Mouse (Mus musculus): ENCODE data around the gene Artn. TPM values are rescaled to one million over a fixed set of nuclear protein-coding genes. Genes with fewer than 3 reads are reported as not detected.

Gene Artn
- total RNA-seq, 2 experiments from 2014 or later, result 1.1 to 1.9 TPM

- no peak for DNase-seq
Observed at GRCm38 (mm10) chr4:117918261-117918660, 11.3 kb downstream of the Artn start.

- no peak for DNase-seq
Observed at GRCm38 (mm10) chr4:117917847-117918246, 11.7 kb downstream of the Artn start.

GRCm38 (mm10) chr4:117917402-117917801, 12.2 kb downstream of the Artn start:
- DNase-seq, result no peak

GRCm38 (mm10) chr4:117916386-117916785, 13.2 kb downstream of the Artn start:
- DNase-seq, result no peak

- DNase-seq, result no peak
Observed at GRCm38 (mm10) chr4:117915489-117916105, 14.0 kb downstream of the Artn start.

- DNase-seq, result peak; percentile 95 to 97
Observed at GRCm38 (mm10) chr4:117914591-117915442, 14.7 kb downstream of the Artn start, which contains the start of gene Ipo13. Ipo13 (minus strand) TSS chr4:117914999.

GRCm38 (mm10) chr4:117914031-117914430, 15.5 kb downstream of the Artn start:
- no peak for DNase-seq

- DNase-seq, result no peak
Observed at GRCm38 (mm10) chr4:117913421-117913820, 16.1 kb downstream of the Artn start.

- no peak for DNase-seq
Observed at GRCm38 (mm10) chr4:117912685-117913273, 16.8 kb downstream of the Artn start.

GRCm38 (mm10) chr4:117912131-117912561, 17.4 kb downstream of the Artn start:
- no peak for DNase-seq

- no peak for DNase-seq
Observed at GRCm38 (mm10) chr4:117908834-117909453, 20.6 kb downstream of the Artn start.

- no peak for DNase-seq
Observed at GRCm38 (mm10) chr4:117906196-117906595, 23.4 kb downstream of the Artn start.

GRCm38 (mm10) chr4:117904761-117905160, 24.8 kb downstream of the Artn start:
- no peak for DNase-seq

- no peak for DNase-seq
Observed at GRCm38 (mm10) chr4:117904094-117904493, 25.5 kb downstream of the Artn start.

GRCm38 (mm10) chr4:117898111-117898510, 31.5 kb downstream of the Artn start:
- DNase-seq, result no peak

GRCm38 (mm10) chr4:117896031-117896430, 33.5 kb downstream of the Artn start:
- no peak for DNase-seq

- DNase-seq, result no peak
Observed at GRCm38 (mm10) chr4:117895339-117895738, 34.2 kb downstream of the Artn start.

- no peak for DNase-seq
Observed at GRCm38 (mm10) chr4:117894601-117895000, 35.0 kb downstream of the Artn start.

GRCm38 (mm10) chr4:117893376-117893775, 36.2 kb downstream of the Artn start:
- DNase-seq, result no peak

GRCm38 (mm10) chr4:117891738-117892161, 37.8 kb downstream of the Artn start, which contains the start of gene Dph2:
Dph2 (minus strand) TSS chr4:117892032.
- DNase-seq, result peak; percentile 78 to 81

- no peak for DNase-seq
Observed at GRCm38 (mm10) chr4:117890750-117891149, 38.8 kb downstream of the Artn start.

- DNase-seq, result no peak
Observed at GRCm38 (mm10) chr4:117890031-117890430, 39.5 kb downstream of the Artn start.

GRCm38 (mm10) chr4:117889471-117889870, 40.1 kb downstream of the Artn start:
- DNase-seq, result no peak
